Mouse (Mus musculus) liver, embryonic 14.5 days (tissue): ENCODE measurements at regions not wholly inside any gene's neighbourhood (a gene's known extent, or its start where the extent isn't known, plus 50 kb on each side); places are given as distances from the start of the nearest gene placed in this dataset.

Source experiments
- ATAC-seq: fragments of 200-750 bp; cut with Nextera tagmentation; 2 replicates; pipeline ENCODE4 v1.8.0; 2017; ENCODE audit warnings: moderate number of reproducible peaks, mild to moderate bottlenecking, moderate library complexity; ENCODE audit not compliant: insufficient read depth
- DNase-seq, 3 experiments: peaks; one replicate each; pipeline ENCODE4 v3.0.0-alpha.2; 2012 to 2013; ENCODE audit warnings: low read depth in 3 of 3, low spot score in 3 of 3
- H3K27ac ChIP-seq: fragments of 300-500 bp; sonication (generic); 2 replicates; pipeline ENCODE4 v1.5.1; 2014; ENCODE audit warnings: moderate library complexity, mild to moderate bottlenecking, control low read depth, inconsistent platforms
- H3K27me3 ChIP-seq: fragments of 300-500 bp; sonication (generic); 2 replicates; pipeline ENCODE4 v1.6.1; 2014; ENCODE audit warnings: mild to moderate bottlenecking, low read length, moderate library complexity; ENCODE audit not compliant: control insufficient read depth, insufficient read depth
- H3K36me3 ChIP-seq: fragments of 300-500 bp; sonication (generic); replicated peaks from 2 replicates; pipeline ENCODE4 v1.6.1; 2014; ENCODE audit warnings: low read depth; ENCODE audit not compliant: control insufficient read depth, insufficient read depth
- H3K4me1 ChIP-seq, 2 experiments: fragments of 200-500 bp in 1 of 2; fragments of 300-500 bp in 1 of 2; sonication (generic) in 1 of 2; replicated peaks; 2 replicates each; pipeline ENCODE4 v1.6.1; 2012 to 2014; ENCODE audit warnings: antibody characterized with exemption in 1 of 2, inconsistent platforms in 1 of 2, low read length in 1 of 2; ENCODE audit not compliant: control insufficient read depth in 2 of 2, insufficient read depth in 2 of 2
- H3K4me2 ChIP-seq: fragments of 300-500 bp; sonication (generic); 2 replicates; pipeline ENCODE4 v1.6.1; 2014; ENCODE audit warnings: low read depth, mild to moderate bottlenecking, control low read depth, moderate library complexity
- H3K4me3 ChIP-seq, 2 experiments: fragments of 200-500 bp in 1 of 2; fragments of 300-500 bp in 1 of 2; sonication (generic) in 1 of 2; 2 replicates each; pipeline ENCODE4 v1.5.1; 2012 to 2014; ENCODE audit warnings: low read depth in 2 of 2, low read length in 2 of 2, mild to moderate bottlenecking in 2 of 2, control low read depth in 1 of 2, inconsistent platforms in 1 of 2, moderate library complexity in 1 of 2; ENCODE audit not compliant: insufficient read depth in 1 of 2
- H3K9ac ChIP-seq: fragments of 300-500 bp; sonication (generic); replicated peaks from 2 replicates; pipeline ENCODE4 v1.6.1; 2014; ENCODE audit warnings: mild to moderate bottlenecking, control low read depth, moderate library complexity
- H3K9me3 ChIP-seq: fragments of 300-500 bp; sonication (generic); 2 replicates; pipeline ENCODE4 v1.6.1; 2016; ENCODE audit warnings: low read length, mixed read lengths; ENCODE audit not compliant: control insufficient read depth
- CTCF ChIP-seq: IDR thresholded peaks from 2 replicates; pipeline ENCODE4 v1.5.1; 2016; ENCODE audit warnings: antibody characterized with exemption, low read depth, control low read depth
- EP300 ChIP-seq: IDR thresholded peaks from 2 replicates; pipeline ENCODE4 v1.6.1; 2016; ENCODE audit warnings: antibody characterized with exemption, low read depth
- WGBS: fragments of 180-500 bp; shearing (Covaris S2); extraction: QIAGEN DNeasy Blood & Tissue Kit; methylation state at CpG from one replicate; pipeline ENCODE4 v1.1.7; 2014; ENCODE audit not compliant: insufficient replicate concordance; 5-methylcytosine and 5-hydroxymethylcytosine counted together

DNA sequence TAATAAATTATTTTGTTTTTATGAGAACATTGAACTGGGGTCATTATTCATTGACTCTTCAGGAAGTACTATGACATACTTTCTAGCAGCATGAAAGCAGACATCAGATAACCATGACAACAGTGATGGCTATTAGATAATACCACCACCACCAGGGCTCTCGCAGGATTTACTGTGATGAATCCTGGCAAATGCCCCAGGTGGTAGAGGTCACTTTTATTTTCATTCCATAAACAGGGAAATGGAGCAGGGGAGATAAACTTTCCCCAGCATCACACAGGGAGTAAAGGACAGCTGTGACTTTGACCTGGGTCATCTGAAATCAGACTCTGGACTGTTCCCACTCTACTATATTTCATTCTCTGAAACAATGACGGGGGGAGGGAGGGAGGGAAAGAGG lies 375.0 kb downstream of the Gja1 start:
- no peaks in the 10 kb centered on the region for H3K36me3 ChIP-seq
- H3K4me2 ChIP-seq: no peak overlapping the region
- no peak overlapping the region for H3K27ac ChIP-seq
- TF ChIP-seq EP300 (no peak), CTCF (no peak)
- no peaks in the 10 kb centered on the region for H3K27me3 ChIP-seq
- no peak overlapping the region for H3K4me3 ChIP-seq
- H3K9ac ChIP-seq: no peak overlapping the region
- ATAC-seq: no peak
- no peaks in the 10 kb centered on the region for H3K9me3 ChIP-seq
- DNase-seq: no peak
- H3K4me1 ChIP-seq: no peaks in the 10 kb centered on the region
- 25% methylated on average over 2 of the region's 2 CpGs for WGBS

DNA sequence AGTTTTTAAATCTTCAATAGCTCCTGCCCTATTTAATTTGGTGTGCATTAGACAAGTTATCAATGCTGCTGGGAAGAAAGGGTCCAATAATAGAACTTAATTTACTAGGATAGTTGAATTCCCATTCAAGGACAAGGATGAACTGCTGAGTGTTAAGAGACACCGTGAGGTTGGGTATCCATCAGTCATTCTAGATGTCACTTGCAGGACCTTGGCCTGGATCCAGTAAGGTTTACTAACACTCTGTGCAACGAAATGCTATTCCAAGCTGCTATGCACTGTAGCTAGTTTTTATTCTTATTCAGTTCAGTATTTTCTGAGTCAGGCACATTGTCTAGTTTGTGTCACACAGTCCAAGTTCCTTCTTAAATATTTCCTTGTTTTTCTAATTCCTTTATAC lies 376.4 kb downstream of the Gja1 start:
- Histone ChIP-seq H3K9me3 (no peaks in the 10 kb centered on the region), H3K27ac (no peak overlapping the region), H3K36me3 (no peaks in the 10 kb centered on the region), H3K27me3 (no peaks in the 10 kb centered on the region), H3K4me1 (no peaks in the 10 kb centered on the region), H3K9ac (no peak overlapping the region), H3K4me3 (no peak overlapping the region), H3K4me2 (no peak overlapping the region)
- 54% methylated on average over 2 of the region's 2 CpGs for WGBS
- no peak for DNase-seq
- ATAC-seq: no peak
- TF ChIP-seq EP300 (no peak), CTCF (no peak)

DNA sequence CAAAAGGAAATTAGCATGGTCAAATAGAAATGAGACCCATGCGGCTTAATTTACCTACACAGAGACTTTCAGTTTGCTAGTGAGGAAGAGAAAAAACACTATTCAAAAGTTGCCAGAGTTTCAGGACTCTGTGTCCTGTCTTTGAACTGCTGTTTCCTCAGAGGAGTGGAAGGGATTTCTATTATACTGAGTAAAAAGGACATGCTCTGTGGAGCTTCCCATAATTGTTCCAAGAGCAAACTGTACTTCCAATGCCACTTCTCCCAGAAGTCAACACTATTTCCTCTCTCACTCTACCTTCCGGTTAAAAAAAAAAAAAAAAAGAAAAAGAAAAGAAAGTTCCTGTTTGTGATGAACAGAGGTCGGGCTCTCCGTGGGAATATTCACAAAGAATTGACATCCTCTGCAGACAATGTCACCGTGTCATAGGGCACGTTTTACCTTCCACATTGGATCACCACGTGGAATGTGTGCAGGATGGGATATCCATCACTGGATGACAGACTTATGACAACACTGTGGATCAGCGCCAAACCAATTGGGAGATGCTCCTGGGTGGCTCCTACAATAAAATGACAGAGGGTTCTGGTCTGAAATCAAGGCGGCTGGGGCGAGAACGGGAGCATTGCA lies 377.5 kb downstream of the Gja1 start:
- H3K4me2 ChIP-seq: no peak overlapping the region
- no peak overlapping the region for H3K9ac ChIP-seq
- TF ChIP-seq EP300: no peak
- H3K9me3 ChIP-seq: no peaks in the 10 kb centered on the region
- DNase-seq (no peak), ATAC-seq (no peak)
- H3K4me3 ChIP-seq: no peak overlapping the region
- no peaks in the 10 kb centered on the region for H3K4me1 ChIP-seq
- H3K27me3 ChIP-seq: no peaks in the 10 kb centered on the region
- no peaks in the 10 kb centered on the region for H3K36me3 ChIP-seq
- WGBS: 42% methylated on average over 11 of the region's 11 CpGs
- no peak overlapping the region for H3K27ac ChIP-seq

GRCm38 (mm10) chr10:56770629-56771028 lies 393.5 kb downstream of the Gja1 start:
- DNase-seq (no peak), ATAC-seq (no peak)
- Histone ChIP-seq H3K27ac (no peak overlapping the region), H3K27me3 (no peaks in the 10 kb centered on the region), H3K4me1 (no peaks in the 10 kb centered on the region), H3K9ac (no peak overlapping the region), H3K4me2 (no peak overlapping the region), H3K36me3 (no peaks in the 10 kb centered on the region), H3K9me3 (no peaks in the 10 kb centered on the region), H3K4me3 (no peak overlapping the region)
- TF ChIP-seq CTCF (no peak), EP300 (no peak)
- WGBS: 60% methylated on average over 4 of the region's 4 CpGs

GRCm38 (mm10) chr10:56782265-56782664 lies 405.1 kb downstream of the Gja1 start:
- H3K9me3 ChIP-seq: no peaks in the 10 kb centered on the region
- WGBS: 70% methylated on average over 2 of the region's 2 CpGs
- no peak overlapping the region for H3K9ac ChIP-seq
- H3K4me1 ChIP-seq: no peaks in the 10 kb centered on the region
- no peak overlapping the region for H3K27ac ChIP-seq
- no peaks in the 10 kb centered on the region for H3K36me3 ChIP-seq
- H3K4me3 ChIP-seq: no peak overlapping the region
- no peak for DNase-seq
- no peak overlapping the region for H3K4me2 ChIP-seq
- H3K27me3 ChIP-seq: no peaks in the 10 kb centered on the region
- no peak for ATAC-seq
- TF ChIP-seq EP300 (no peak), CTCF (no peak)
